Mouse (Mus musculus) small intestine, adult 2 months (tissue): ENCODE measurements around the gene Sgk1.

Experiments
- CTCF ChIP-seq: fragments of 200-500 bp; IDR thresholded peaks from 2 replicates; pipeline ENCODE4 v1.5.1; 2012; ENCODE audit warnings: low read depth, mild to moderate bottlenecking, control low read depth, inconsistent platforms, low read length, moderate library complexity, mixed read lengths; ENCODE audit not compliant: insufficient replicate concordance, insufficient read length; ENCODE audit errors: extremely low read depth
- POLR2A ChIP-seq: fragments of 200-500 bp; IDR thresholded peaks from 2 replicates; pipeline ENCODE4 v1.6.1; 2012; ENCODE audit warnings: low read depth, mild to moderate bottlenecking, control low read depth, inconsistent platforms, low read length, moderate library complexity

- no peak for TF ChIP-seq CTCF
- no peak for TF ChIP-seq POLR2A
Observed at GRCm38 (mm10) chr10:21849251-21849650, 32.7 kb upstream of the Sgk1 start.
